Mouse (Mus musculus) embryonic facial prominence, embryonic 11.5 days (tissue): ENCODE data around the gene Tmem120b. TPM values are rescaled to one million over a fixed set of nuclear protein-coding genes. Genes with fewer than 3 reads are reported as not detected.

Experiments used
- ATAC-seq: fragments of 200-750 bp; cut with Nextera tagmentation; replicated peaks from 2 replicates; pipeline ENCODE4 v1.8.0; 2017; ENCODE audit warnings: low read depth; ENCODE audit not compliant: insufficient number of reproducible peaks, low FRiP score, low TSS enrichment
- DNase-seq: peaks from one replicate; pipeline ENCODE4 v3.0.0-alpha.2; 2015; ENCODE audit warnings: low spot score
- H3K27ac ChIP-seq: fragments of 300-500 bp; sonication (generic); replicated peaks from 2 replicates; pipeline ENCODE4 v1.5.1; 2014; ENCODE audit warnings: mild to moderate bottlenecking, low read depth, low read length, control low read depth
- H3K27me3 ChIP-seq: fragments of 300-500 bp; sonication (generic); 2 replicates; pipeline ENCODE4 v1.6.1; 2014; ENCODE audit warnings: mild to moderate bottlenecking, low read length, moderate library complexity, mixed read lengths; ENCODE audit not compliant: control insufficient read depth, insufficient read depth
- H3K36me3 ChIP-seq: fragments of 300-500 bp; sonication (generic); replicated peaks from 2 replicates; pipeline ENCODE4 v1.6.1; 2014; ENCODE audit warnings: low read depth, mild to moderate bottlenecking, low read length, moderate library complexity, mixed read lengths; ENCODE audit not compliant: control insufficient read depth, insufficient read depth
- H3K4me1 ChIP-seq: fragments of 300-500 bp; sonication (generic); 2 replicates; pipeline ENCODE4 v1.6.1; 2014; ENCODE audit warnings: low read length, mixed read lengths; ENCODE audit not compliant: control insufficient read depth, insufficient read depth
- H3K4me2 ChIP-seq: fragments of 300-500 bp; sonication (generic); 2 replicates; pipeline ENCODE4 v1.6.1; 2014; ENCODE audit warnings: low read depth, mild to moderate bottlenecking, control low read depth, low read length, moderate library complexity
- H3K4me3 ChIP-seq: fragments of 300-500 bp; sonication (generic); 2 replicates; pipeline ENCODE4 v1.5.1; 2014; ENCODE audit warnings: low read depth, low read length, control low read depth
- H3K9ac ChIP-seq: fragments of 300-500 bp; sonication (generic); replicated peaks from 2 replicates; pipeline ENCODE4 v1.6.1; 2014; ENCODE audit warnings: mild to moderate bottlenecking, control low read depth, low read length
- H3K9me3 ChIP-seq: fragments of 300-500 bp; sonication (generic); replicated peaks from 2 replicates; pipeline ENCODE4 v1.6.1; 2016; ENCODE audit warnings: mild to moderate bottlenecking, low read length, inconsistent platforms, mixed read lengths; ENCODE audit not compliant: control insufficient read depth
- WGBS: fragments of 180-500 bp; shearing (Covaris S2); extraction: QIAGEN DNeasy Blood & Tissue Kit; methylation state at CpG from one replicate; pipeline ENCODE4 v1.1.7; 2014; 5-methylcytosine and 5-hydroxymethylcytosine counted together
- polyA plus RNA-seq: library from polyadenylated mRNA; unstranded; fragments of >200 nt; fragmentation: Nextera tagmentation; extraction: Ambion mirVana; gene quantifications from 2 replicates; pipeline ENCODE4 v1.2.1, GENCODE M21; 2014

Tmem120b gene
- polyA plus RNA-seq, 1 experiment from 2014 or later: 7.9 TPM

- Histone ChIP-seq H3K4me2 (peak overlapping the region; percentile 99), H3K4me3 (peak overlapping the region; percentile 98), H3K9ac (peak overlapping the region; percentile 99), H3K27me3 (no peaks in the 10 kb centered on the region), H3K27ac (0 out of 2 replicates have a peak overlapping the region, but pooled peaks have one; percentile 100), H3K4me1 (peaks cover 4% of the 10 kb centered on the region; the same call in 1 of the 2 replicates), H3K36me3 (peaks cover 10% of the 10 kb centered on the region; the same call in 1 of the 2 replicates), H3K9me3 (no peaks in the 10 kb centered on the region)
- 1% methylated on average over 24 of the region's 24 CpGs for WGBS
- DNase-seq (peak; percentile 75), ATAC-seq (no peak)
These were observed 75.2 kb downstream of the Tmem120b start for GRCm38 (mm10) chr5:123143251-123143970.

- WGBS: 7% methylated on average over 17 of the region's 17 CpGs
- no peak overlapping the region for H3K27ac ChIP-seq
- H3K4me3 ChIP-seq: peak overlapping the region; percentile 98
- H3K36me3 ChIP-seq: peaks cover 10% of the 10 kb centered on the region; the same call in 1 of the 2 replicates
- H3K4me2 ChIP-seq: peak overlapping the region; percentile 99
- H3K9ac ChIP-seq: peak overlapping the region; percentile 99
- DNase-seq (no peak), ATAC-seq (no peak)
- H3K9me3 ChIP-seq: no peaks in the 10 kb centered on the region
- H3K4me1 ChIP-seq: peaks cover 4% of the 10 kb centered on the region
- H3K27me3 ChIP-seq: no peaks in the 10 kb centered on the region
These were observed 75.9 kb downstream of the Tmem120b start for GRCm38 (mm10) chr5:123143971-123144745.

GRCm38 (mm10) chr5:123144746-123145590 lies 76.8 kb downstream of the Tmem120b start:
- Histone ChIP-seq H3K36me3 (peaks cover 10% of the 10 kb centered on the region; the same call in 1 of the 2 replicates), H3K27me3 (no peaks in the 10 kb centered on the region), H3K4me1 (peaks cover 7% of the 10 kb centered on the region), H3K27ac (no peak overlapping the region), H3K4me2 (peak overlapping the region; percentile 99), H3K9me3 (no peaks in the 10 kb centered on the region), H3K9ac (no peak overlapping the region), H3K4me3 (peak overlapping the region; percentile 98)
- DNase-seq (no peak), ATAC-seq (no peak)
- 41% methylated on average over 20 of the region's 20 CpGs for WGBS

- ATAC-seq (no peak), DNase-seq (no peak)
- H3K27ac ChIP-seq: no peak overlapping the region
- WGBS: 87% methylated on average over 11 of the region's 11 CpGs
- no peak overlapping the region for H3K4me3 ChIP-seq
- H3K9me3 ChIP-seq: no peaks in the 10 kb centered on the region
- H3K36me3 ChIP-seq: peaks cover 10% of the 10 kb centered on the region; the same call in 1 of the 2 replicates
- no peaks in the 10 kb centered on the region for H3K27me3 ChIP-seq
- peaks cover 7% of the 10 kb centered on the region for H3K4me1 ChIP-seq
- H3K9ac ChIP-seq: no peak overlapping the region
- no peak overlapping the region for H3K4me2 ChIP-seq
These were observed 78.1 kb downstream of the Tmem120b start for GRCm38 (mm10) chr5:123146357-123146756.

- no peak overlapping the region for H3K4me2 ChIP-seq
- H3K9ac ChIP-seq: no peak overlapping the region
- no peaks in the 10 kb centered on the region for H3K27me3 ChIP-seq
- DNase-seq: no peak
- H3K4me1 ChIP-seq: peaks cover 7% of the 10 kb centered on the region
- no peaks in the 10 kb centered on the region for H3K9me3 ChIP-seq
- H3K27ac ChIP-seq: no peak overlapping the region
- H3K36me3 ChIP-seq: peaks cover 15% of the 10 kb centered on the region
- ATAC-seq: no peak
- H3K4me3 ChIP-seq: no peak overlapping the region
- WGBS: 90% methylated on average over 17 of the region's 17 CpGs
These were observed 79.4 kb downstream of the Tmem120b start for GRCm38 (mm10) chr5:123147569-123147968.

GRCm38 (mm10) chr5:123148073-123148722 lies 80.0 kb downstream of the Tmem120b start:
- no peak for DNase-seq
- Histone ChIP-seq H3K4me1 (peaks cover 7% of the 10 kb centered on the region), H3K36me3 (peaks cover 18% of the 10 kb centered on the region), H3K4me2 (no peak overlapping the region), H3K27ac (no peak overlapping the region), H3K27me3 (no peaks in the 10 kb centered on the region), H3K9ac (no peak overlapping the region), H3K9me3 (no peaks in the 10 kb centered on the region), H3K4me3 (no peak overlapping the region)
- WGBS: 86% methylated on average over 25 of the region's 25 CpGs
- ATAC-seq: no peak
